Mouse (Mus musculus) c-Kit-positive CD71-positive TER-119-positive erythroid progenitor cells, embryonic 14.5 days (primary cell): ENCODE data around the gene 1700023F06Rik.

Source experiments
- DNase-seq: peaks from one replicate; pipeline ENCODE4 v3.0.0-alpha.2; 2013; ENCODE audit warnings: low spot score

1700023F06Rik gene

GRCm38 (mm10) chr11:103181911-103182310, 26.4 kb downstream of the 1700023F06Rik start:
- DNase-seq = no peak

- DNase-seq = no peak
These were observed 27.0 kb downstream of the 1700023F06Rik start for GRCm38 (mm10) chr11:103181349-103181748.

GRCm38 (mm10) chr11:103180426-103180825, 27.9 kb downstream of the 1700023F06Rik start:
- DNase-seq = no peak

GRCm38 (mm10) chr11:103178748-103179147, 29.6 kb downstream of the 1700023F06Rik start:
- no peak for DNase-seq

GRCm38 (mm10) chr11:103177815-103178485, 30.4 kb downstream of the 1700023F06Rik start:
- DNase-seq = no peak

- DNase-seq = no peak
These were observed 31.1 kb downstream of the 1700023F06Rik start for GRCm38 (mm10) chr11:103177216-103177615.

GRCm38 (mm10) chr11:103176510-103176909, 31.8 kb downstream of the 1700023F06Rik start:
- DNase-seq = no peak

GRCm38 (mm10) chr11:103175688-103176442, 32.5 kb downstream of the 1700023F06Rik start:
- DNase-seq = no peak

- no peak for DNase-seq
These were observed 33.4 kb downstream of the 1700023F06Rik start for GRCm38 (mm10) chr11:103174891-103175391.

GRCm38 (mm10) chr11:103174411-103174832, 33.9 kb downstream of the 1700023F06Rik start:
- DNase-seq = no peak

GRCm38 (mm10) chr11:103173771-103174344, 34.5 kb downstream of the 1700023F06Rik start:
- no peak for DNase-seq

- no peak for DNase-seq
These were observed 35.2 kb downstream of the 1700023F06Rik start for GRCm38 (mm10) chr11:103173041-103173770.

GRCm38 (mm10) chr11:103172392-103173040, 35.8 kb downstream of the 1700023F06Rik start:
- no peak for DNase-seq

- no peak for DNase-seq
These were observed 36.5 kb downstream of the 1700023F06Rik start for GRCm38 (mm10) chr11:103171703-103172391.

- no peak for DNase-seq
These were observed 37.1 kb downstream of the 1700023F06Rik start for GRCm38 (mm10) chr11:103171286-103171620.

GRCm38 (mm10) chr11:103170494-103171285, 37.7 kb downstream of the 1700023F06Rik start, which contains the start of gene Fmnl1:
Fmnl1 (plus strand) TSS chr11:103171107.
- DNase-seq = no peak

GRCm38 (mm10) chr11:103170111-103170493, 38.3 kb downstream of the 1700023F06Rik start:
- DNase-seq = no peak

- DNase-seq = no peak
These were observed 38.7 kb downstream of the 1700023F06Rik start for GRCm38 (mm10) chr11:103169664-103170063.

- peak; percentile 54 for DNase-seq
These were observed 39.5 kb downstream of the 1700023F06Rik start for GRCm38 (mm10) chr11:103168690-103169390.
